Mouse (Mus musculus): Measurements from ENCODE around the gene Lmx1b.

The Lmx1b gene

GRCm38 (mm10) chr2:33630081-33631021 is 10.0 kb downstream of the Lmx1b start:
- no peak for DNase-seq

DNA sequence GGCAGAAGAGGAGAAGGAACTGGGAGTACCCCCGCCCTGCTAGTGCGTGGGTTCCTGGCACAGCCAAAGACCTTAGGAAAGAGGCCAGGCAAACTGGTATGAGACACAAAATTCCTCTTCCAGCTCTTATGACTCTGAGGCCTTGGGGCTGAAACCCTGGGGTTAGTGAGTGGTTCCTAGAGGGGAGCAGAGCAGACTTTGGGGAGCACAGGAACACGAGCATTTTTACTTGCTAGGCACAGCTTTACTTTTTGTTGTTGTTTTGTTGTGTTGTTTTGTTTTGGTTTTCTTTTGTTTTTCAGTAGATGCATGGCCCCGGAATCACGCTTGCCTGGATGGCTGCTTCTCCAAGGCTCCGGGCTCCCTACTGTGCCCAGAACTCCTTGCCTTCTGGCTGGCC is 10.7 kb downstream of the Lmx1b start:
- no peak for DNase-seq

DNA sequence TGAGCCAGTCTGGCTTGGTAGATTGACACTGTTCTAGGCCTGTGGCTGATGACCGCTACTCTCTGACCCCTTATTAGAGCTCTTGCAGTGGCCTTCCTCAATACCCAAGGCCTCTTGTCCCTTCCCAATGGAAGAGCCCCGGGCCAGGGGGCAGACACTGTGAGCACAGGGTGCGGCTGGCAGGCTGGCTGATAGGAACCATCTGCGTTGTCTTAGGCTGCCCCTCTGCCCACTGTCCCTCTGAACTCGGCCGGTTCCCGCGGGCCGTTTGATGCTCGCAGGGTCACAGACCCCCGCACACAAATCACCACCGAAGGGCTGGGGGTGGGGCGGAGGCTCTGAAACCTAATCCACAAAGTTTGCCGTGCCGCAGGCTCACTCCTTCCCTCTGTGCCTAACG is 11.5 kb downstream of the Lmx1b start:
- DNase-seq: no peak

- no peak for DNase-seq
Measured at GRCm38 (mm10) chr2:33627058-33627375, 13.3 kb downstream of the Lmx1b start.

- DNase-seq: no peak
Measured at GRCm38 (mm10) chr2:33626262-33627057, 13.9 kb downstream of the Lmx1b start.

DNA sequence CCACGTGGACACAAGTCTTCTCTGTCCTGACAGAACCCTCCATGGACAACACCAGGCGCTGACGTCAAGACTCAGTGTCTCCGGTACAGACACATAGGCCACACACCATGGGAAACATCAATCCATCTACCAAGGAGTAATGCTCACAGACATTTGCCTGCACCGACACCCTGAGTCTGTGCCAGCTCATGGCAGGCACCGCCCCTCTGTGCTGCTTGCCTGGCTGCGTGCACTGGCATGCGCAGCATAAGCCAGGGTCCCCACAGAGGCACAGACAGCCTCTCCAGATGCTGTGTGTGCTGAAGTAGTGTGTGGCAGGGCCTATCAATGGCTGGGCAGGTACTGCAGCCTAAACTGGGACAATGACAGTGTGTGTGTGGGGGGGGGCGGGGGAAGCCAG is 22.6 kb downstream of the Lmx1b start:
- DNase-seq: no peak

DNA sequence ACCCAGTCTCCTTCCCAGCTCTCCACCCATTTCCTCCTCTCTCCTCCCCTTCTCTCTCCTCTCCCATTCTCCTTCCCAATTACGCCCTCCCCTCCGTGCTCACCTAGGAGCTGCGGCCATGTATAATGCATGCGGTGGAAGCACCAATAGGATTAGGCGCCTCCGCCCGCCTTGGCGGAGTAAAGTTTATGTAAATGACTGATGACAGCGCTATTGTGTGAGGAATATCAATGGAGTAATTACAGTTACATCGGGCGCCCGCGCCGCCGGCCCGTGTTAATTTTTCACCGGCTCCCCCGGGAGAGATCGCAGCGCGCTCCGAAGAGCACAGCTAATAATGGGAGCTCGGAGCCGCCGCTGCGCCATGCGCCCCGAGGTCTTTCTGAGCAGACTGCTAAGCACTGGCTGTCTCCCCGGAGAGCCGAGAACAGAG is 23.9 kb downstream of the Lmx1b start:
- peak; percentile 48 to 51 for DNase-seq

DNA sequence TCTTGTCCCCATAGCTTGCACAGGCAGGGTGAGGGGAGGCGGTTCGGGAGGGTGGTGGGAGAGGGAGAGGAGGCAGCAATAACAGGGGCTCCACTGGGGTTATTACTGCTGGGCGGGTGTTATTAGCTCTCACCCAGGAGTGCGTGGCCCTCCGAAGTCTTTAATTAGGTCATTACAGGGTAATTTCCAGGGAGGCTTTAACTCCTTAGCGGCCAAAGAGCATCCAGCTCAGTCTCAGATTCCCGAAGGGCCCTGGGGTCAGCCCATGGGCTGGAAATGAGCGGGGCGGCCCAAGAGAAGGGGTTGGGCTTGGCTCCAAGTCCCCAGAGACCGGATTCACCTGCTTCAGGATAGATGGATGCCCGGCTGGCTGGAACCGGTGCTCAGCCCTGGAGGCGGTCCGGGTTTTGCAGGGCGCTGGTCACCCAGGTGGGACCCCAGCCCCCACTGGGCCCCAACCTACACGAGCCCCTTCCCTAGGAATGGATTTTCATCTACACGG is 24.4 kb downstream of the Lmx1b start:
- peak in 1 of 2 experiments; percentile 23 for DNase-seq

DNA sequence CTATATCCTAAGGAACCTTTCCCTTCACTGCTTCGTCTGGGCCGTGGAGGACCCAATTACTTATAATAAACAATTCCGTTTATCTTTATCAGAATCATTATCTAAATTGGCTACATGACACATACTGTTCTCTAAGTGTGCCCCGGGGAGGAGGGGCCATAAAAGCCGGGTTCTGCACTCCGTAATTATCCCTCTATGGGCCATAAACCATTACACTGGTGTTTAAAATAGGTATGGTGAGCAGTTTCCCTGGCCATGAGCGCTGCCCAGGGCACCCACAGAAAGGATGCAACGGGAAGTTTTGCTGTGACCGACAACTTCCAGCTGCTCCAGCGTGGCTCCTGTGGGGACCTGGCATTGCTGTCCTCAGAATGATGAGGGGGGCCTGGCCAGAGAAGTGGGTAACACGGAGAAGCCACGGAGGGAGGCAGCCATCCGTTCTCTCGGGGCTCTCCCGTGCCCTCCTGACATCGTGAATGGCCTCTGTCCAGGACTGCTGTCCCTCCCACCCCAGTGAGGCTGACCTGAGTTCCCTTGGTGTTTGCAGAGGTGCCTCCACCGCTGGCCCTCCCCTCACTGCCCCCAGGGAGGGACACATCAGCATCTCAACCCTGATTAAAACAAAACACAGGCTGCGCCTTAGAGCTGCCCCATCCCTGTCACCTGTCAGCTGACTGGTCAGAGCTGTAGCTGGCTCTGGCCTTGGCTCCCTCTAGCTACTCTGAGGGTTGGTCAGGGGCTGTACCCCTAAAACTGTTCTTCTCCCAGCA is 34.6 kb downstream of the Lmx1b start:
- DNase-seq: no peak

- DNase-seq: no peak
Measured at GRCm38 (mm10) chr2:33604846-33605486, 35.3 kb downstream of the Lmx1b start.

DNA sequence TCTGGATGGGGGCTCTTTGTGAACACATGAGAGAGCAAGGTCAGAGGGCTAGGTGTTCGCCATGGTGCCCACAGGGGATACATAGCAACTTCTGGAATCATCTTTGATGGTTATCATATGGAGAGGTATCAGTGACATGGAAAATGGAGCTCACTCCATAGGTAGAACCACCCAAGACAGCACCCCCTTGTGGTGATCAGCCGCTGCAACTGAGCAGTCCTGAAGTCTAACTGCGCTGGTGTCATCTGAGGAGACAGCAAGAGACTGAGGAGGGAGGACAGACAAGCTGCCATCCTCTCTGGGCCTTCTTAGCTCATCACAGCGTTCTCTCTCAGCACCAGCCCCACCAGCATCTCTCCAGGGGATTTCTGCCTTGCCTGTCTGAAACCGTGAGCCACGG is 39.8 kb downstream of the Lmx1b start:
- no peak for DNase-seq

DNA sequence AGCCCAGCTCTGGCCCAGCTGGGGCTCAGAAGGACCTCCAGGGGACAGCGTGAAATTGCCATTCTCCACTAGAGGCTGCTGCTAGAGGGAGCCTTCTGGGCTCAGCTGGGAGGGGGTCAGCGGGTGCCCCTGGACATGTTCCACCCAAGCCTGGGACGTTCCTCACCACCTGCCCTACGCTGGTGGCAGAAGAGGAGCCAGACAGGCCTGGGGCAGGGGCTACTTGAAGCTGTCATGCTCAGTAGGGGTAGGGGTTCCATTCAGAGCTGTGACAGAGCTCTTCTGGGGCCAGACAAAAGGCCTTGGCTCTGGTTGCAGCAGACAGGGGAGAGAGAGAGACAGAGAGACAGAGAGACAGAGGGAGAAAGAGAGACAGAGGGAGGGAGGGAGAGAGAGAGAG is 42.9 kb downstream of the Lmx1b start:
- DNase-seq: no peak

DNA sequence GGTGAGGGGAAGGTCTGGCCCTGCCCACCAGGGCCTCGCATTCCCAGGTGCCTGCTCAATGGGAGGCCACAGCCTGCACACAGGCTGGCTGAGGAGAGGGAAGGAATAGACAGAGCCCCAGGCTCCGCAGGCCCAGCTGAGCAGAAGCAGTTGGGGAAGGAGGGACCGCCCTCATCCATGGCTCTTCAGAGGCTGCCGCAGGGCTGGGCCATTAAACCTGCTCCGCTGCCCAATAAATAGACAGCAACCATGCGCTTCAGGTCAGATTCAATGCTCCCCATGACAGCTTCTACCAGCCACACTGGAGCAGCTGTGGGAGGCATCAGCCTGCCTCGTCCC is 45.3 kb downstream of the Lmx1b start:
- DNase-seq: no peak

DNA sequence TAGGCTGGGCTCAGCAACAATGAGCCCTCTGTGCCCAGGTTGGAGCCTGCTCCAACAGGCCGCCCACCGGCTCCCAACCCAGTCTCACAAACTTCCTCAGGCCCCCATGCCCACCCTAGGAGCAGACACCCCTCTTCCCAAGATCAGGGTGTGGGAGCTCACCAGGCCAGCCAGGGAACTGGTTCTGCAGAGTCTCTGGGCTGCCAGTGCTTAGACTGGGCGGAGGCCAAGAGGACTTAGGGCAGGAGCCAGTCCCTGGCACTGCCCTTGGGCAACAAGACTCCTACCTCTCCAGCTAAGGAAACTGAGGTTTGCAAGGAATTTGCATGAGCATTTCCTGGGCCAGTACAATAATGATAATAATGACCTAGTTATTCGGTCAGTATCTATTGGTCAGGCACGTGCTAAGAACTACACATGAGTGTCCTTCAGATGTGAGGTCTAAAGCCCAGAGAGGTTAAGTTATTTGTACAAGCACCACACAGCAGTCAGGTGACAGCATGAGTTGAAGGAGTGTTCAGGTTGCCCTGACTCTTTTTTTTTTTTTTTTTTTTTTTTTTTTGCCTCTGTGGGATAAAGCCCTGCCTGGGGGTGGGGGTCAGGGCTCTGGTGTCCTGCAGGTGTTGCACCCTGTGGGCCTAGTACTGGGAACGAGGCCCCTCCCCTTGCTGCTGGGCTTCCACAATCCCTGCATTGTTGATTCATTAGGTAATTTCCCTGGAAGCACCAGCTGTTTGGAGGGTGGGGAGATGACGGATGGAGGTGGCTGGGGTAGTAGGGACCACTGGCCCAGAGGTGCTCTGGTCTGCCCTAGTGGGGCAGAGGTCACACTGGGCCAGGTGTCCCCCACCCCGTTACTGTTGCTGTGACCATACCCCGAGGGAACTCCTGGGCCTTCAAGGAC is 45.9 kb downstream of the Lmx1b start:
- DNase-seq: no peak

GRCm38 (mm10) chr2:33592931-33593555 is 47.3 kb downstream of the Lmx1b start:
- DNase-seq: no peak

DNA sequence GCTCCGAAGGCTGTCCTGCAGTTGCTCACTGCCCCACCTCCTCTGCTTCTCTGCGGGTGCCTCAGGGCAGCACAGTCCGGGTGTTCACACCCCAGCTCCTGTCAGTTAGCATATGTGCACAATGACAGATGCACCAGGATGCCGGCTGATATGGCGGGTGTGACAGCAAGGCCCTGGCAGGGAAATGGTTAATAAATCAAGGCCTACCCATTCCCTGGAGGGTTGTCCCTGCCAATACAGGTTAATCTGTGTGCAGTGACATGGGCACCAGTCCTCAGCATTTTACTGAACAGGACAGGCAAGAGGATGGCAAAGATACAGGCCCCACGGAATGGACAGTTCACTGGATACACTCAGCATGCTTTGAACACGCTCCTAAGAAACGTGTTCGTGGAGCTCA is 51.0 kb downstream of the Lmx1b start:
- DNase-seq: no peak

- no peak for DNase-seq
Measured at GRCm38 (mm10) chr2:33584937-33585910, 55.1 kb downstream of the Lmx1b start.

- DNase-seq: no peak
Measured at GRCm38 (mm10) chr2:33583761-33584160, 56.5 kb downstream of the Lmx1b start.

- no peak for DNase-seq
Measured at GRCm38 (mm10) chr2:33583317-33583716, 57.0 kb downstream of the Lmx1b start.
